Mouse (Mus musculus) kidney, adult 18-20 months (tissue): ENCODE data around the gene Rhox3e.
"Not testable (repeated sequence)": the region's sequence is repeated elsewhere in the genome, so short reads cannot be mapped to it uniquely, and the experiment has no call there.

Experiments used
- DNase-seq: peaks from one replicate; pipeline ENCODE4 v3.0.0; 2021

Gene Rhox3e

DNA sequence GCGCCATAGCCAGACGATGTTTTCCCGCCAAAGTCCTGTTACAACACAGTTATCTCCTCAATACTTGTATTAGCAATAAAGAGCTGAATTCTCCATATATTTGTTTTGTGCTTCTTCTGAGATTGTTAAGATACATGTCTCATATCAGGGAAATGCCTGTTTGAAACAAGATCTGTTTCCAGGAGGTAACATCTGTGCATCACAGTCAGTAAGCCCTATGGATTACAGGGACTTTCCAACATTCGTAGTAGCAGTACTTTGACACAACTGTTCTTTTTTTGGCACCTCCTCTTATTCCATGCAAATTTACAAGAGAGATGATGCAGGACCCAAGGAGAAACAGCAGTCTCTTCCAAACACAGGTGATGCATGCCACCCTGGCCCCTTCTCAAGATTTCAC lies at the start of gene Rhox3e:
TSS of gene Rhox3e (plus strand) at position 301 of the 400 bp plus-strand sequence.
- DNase-seq, result not testable (repeated sequence)

DNA sequence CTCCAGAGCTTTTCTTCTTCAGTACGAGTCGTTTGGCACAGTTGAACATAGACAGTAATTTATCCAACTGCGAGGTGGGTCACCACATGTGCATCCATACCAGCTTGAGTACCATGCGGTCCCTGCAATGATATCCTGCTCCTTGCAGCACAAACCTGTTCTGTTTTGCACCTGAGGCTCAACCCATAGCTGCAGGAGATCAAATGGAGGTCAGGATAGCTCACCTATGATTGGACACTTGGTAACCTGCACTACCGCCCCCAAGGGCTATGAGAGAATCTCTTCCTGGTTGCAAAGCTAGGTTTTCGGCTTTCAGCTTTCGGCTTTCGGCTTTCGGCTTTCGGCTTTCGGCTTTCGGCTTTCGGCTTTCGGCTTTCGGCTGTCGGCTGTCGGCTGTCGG lies 27.8 kb upstream of the Rhox3e start, which contains the start of gene Rhox4d:
TSS of gene Rhox4d (plus strand) at position 301 of the 400 bp plus-strand sequence.
- DNase-seq, result not testable (repeated sequence)

DNA sequence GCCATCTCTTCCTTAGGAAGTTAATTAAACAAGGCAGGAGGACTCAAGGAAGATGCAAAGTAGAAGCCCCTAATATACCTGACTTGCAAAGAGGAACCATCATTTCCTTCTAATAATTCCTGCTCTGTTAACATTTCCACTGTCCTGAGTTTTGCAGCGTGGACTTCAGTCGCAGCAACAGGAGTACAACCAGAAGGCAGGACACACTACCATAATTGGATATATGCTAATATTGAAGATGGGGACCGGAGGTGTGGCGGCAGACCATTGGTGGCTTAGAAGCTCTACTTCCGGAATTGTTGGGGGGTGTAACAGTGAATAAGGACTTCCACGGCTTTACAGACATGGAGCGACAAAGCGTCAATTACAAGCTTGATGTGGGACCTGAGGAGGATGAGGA lies 11.7 kb upstream of the Rhox3e start, which contains the start of gene Rhox2e:
TSS of gene Rhox2e (plus strand) at position 301 of the 400 bp plus-strand sequence.
- not testable (repeated sequence) for DNase-seq

DNA sequence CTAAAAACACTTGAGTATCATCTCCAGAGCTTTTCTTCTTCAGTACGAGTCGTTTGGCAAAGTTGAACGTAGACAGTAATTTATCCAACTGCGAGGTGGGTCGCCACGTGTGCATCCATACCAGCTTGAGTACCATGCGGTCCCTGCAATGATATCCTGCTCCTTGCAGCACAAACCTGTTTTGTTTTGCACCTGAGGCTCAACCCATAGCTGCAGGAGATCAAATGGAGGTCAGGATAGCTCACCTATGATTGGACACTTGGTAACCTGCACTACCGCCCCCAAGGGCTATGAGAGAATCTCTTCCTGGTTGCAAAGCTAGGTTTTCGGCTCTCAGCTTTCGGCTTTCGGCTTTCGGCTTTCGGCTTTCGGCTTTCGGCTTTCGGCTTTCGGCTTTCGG lies 15.3 kb downstream of the Rhox3e start, which contains the start of gene Rhox4e:
TSS of gene Rhox4e (plus strand) at position 301 of the 400 bp plus-strand sequence.
- not testable (repeated sequence) for DNase-seq

DNA sequence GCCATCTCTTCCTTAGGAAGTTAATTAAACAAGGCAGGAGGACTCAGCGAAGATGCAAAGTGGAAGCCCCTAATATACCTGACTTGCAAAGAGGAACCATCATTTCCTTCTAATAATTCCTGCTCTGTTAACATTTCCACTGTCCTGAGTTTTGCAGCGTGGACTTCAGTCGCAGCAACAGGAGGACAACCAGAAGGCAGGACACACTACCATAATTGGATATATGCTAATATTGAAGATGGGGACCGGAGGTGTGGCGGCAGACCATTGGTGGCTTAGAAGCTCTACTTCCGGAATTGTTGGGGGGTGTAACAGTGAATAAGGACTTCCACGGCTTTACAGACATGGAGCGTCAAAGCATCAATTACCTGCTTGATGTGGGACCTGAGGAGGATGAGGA lies 29.3 kb downstream of the Rhox3e start, which contains the start of gene Rhox2f:
TSS of gene Rhox2f (plus strand) at position 301 of the 400 bp plus-strand sequence.
- not testable (repeated sequence) for DNase-seq

DNA sequence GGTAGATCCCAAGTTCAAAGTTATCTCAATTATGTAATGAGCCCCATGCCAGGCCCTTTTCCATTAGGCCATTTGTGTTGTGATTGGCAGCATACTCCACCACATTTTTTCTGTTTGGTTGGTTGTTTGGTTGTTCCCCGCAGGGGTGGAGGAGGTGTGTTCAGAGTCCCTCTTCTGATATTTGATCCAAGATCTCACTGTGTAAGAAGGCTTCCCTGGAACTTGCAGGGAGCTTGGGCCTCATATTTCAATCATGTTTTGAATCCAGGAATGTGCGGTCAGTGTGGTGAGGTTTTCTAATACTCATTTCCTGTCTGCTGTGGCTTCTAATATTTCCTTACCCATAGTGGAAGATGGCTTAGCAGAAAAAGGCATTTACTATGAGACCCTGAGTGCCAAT lies 30.8 kb downstream of the Rhox3e start:
- not testable (repeated sequence) for DNase-seq

DNA sequence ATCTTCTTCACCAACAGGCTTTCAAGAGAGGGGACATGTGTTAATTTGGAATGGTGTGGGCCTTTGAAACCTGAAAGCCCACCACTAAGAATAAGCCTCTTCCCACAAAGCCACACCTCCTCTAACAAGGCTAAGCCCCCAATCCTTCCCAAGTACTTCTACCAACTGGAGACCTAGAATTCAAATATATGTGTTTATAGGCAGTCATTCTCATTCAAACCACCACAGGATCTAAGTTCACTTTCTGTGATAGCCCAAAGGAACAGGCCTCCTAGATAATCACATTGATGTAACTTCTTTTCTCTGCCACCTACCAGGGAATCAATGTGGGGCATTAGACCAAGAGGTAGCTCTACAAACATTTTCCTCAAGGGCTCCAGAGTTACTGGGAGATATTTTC lies 38.9 kb downstream of the Rhox3e start, which contains the start of gene Rhox3f:
TSS of gene Rhox3f (plus strand) at position 301 of the 400 bp plus-strand sequence.
- not testable (repeated sequence) for DNase-seq
